Mouse (Mus musculus): ENCODE results near the gene Swt1. TPM values are rescaled to one million over a fixed set of nuclear protein-coding genes. Genes with fewer than 3 reads are reported as not detected.

Gene Swt1
- total RNA-seq, 2 experiments from 2014 or later = 8.8 to 9.8 TPM

- intact Hi-C loops (cut with DNase I) = no loop called here
Measured at GRCm38 (mm10) chr1:151328341-151329097, 99.7 kb downstream of the Swt1 start.

GRCm38 (mm10) chr1:151325328-151325727, 102.9 kb downstream of the Swt1 start:
- intact Hi-C loops (cut with DNase I) = no loop called here
- no peak for DNase-seq

More at GRCm38 (mm10) chr1:151328341-151329097, 99.7 kb downstream of the Swt1 start:
- no peak for DNase-seq

- DNase-seq = no peak
- intact Hi-C loops (cut with DNase I) = no loop called here
Measured at GRCm38 (mm10) chr1:151320408-151320807, 107.8 kb downstream of the Swt1 start.

GRCm38 (mm10) chr1:151319267-151319666, 109.0 kb downstream of the Swt1 start:
- DNase-seq = no peak
- intact Hi-C loops (cut with DNase I) = no loop called here

Small RNA genes lying within 50 kb of the gene (microRNA-seq; reads per million reads assigned to microRNA genes)
- 0 reads per million in 2 experiments for gene Mir7682

Other genes with a start within 250 kb of the Swt1 start
- gene Gm47985, start 245.9 kb downstream of the Swt1 start, total RNA-seq (2021) = not detected
- under 1 TPM in 1 of 2 experiments, not detected in 1; 0.15 TPM for gene Gm8947, start 236.1 kb downstream of the Swt1 start, total RNA-seq (2021)
- gene Gm47995, start 230.0 kb downstream of the Swt1 start, total RNA-seq (2021) = under 1 TPM in 1 of 2 experiments, not detected in 1; 0.69 TPM
- not detected for gene 3110040M04Rik, start 224.3 kb downstream of the Swt1 start, total RNA-seq (2021)
- gene Gm47996, start 218.3 kb downstream of the Swt1 start, total RNA-seq (2021) = under 1 TPM in 1 of 2 experiments, not detected in 1; 0.31 TPM
- 100 to 1,000 TPM in 1 of 2 experiments, 10 to 100 TPM in 1; 97.4 to 111 TPM for gene Ivns1abp, start 84.0 kb downstream of the Swt1 start, total RNA-seq (2021)
- gene Trmt1l, start 87 bp upstream of the Swt1 start, total RNA-seq (2021) = 10 to 100 TPM; 12.4 to 12.8 TPM
- 10 to 100 TPM; 11.5 to 13.4 TPM for gene Rnf2, start 72.5 kb upstream of the Swt1 start, total RNA-seq (2021)
- gene Fam129a, start 142.7 kb upstream of the Swt1 start, total RNA-seq (2021) = 10 to 100 TPM in 1 of 2 experiments, 1 to 10 TPM in 1; 9.5 to 10.4 TPM

Measured in gastrocnemius, postnatal 36 days (tissue).